Mouse (Mus musculus): Measurements from ENCODE around the gene Lrp6.

Lrp6 gene

GRCm38 (mm10) chr6:134529340-134529739, 37.4 kb downstream of the Lrp6 start:
- no peak for DNase-seq

GRCm38 (mm10) chr6:134528396-134528795, 38.4 kb downstream of the Lrp6 start:
- DNase-seq: no peak

GRCm38 (mm10) chr6:134527596-134528128, 39.1 kb downstream of the Lrp6 start:
- DNase-seq: peak; percentile 31

- DNase-seq: no peak
These were observed 39.8 kb downstream of the Lrp6 start for GRCm38 (mm10) chr6:134526821-134527595.

- DNase-seq: no peak
These were observed 40.5 kb downstream of the Lrp6 start for GRCm38 (mm10) chr6:134526275-134526674.

GRCm38 (mm10) chr6:134521411-134521810, 45.4 kb downstream of the Lrp6 start:
- DNase-seq: peak; percentile 54

- no peak for DNase-seq
These were observed 45.9 kb downstream of the Lrp6 start for GRCm38 (mm10) chr6:134520821-134521220.

GRCm38 (mm10) chr6:134518450-134518849, 48.3 kb downstream of the Lrp6 start:
- DNase-seq: no peak

GRCm38 (mm10) chr6:134517141-134517540, 49.6 kb downstream of the Lrp6 start:
- DNase-seq: no peak

GRCm38 (mm10) chr6:134515416-134515815, 51.3 kb downstream of the Lrp6 start:
- no peak for DNase-seq

- DNase-seq: no peak
These were observed 52.8 kb downstream of the Lrp6 start for GRCm38 (mm10) chr6:134513896-134514510.

GRCm38 (mm10) chr6:134513011-134513410, 53.8 kb downstream of the Lrp6 start:
- DNase-seq: no peak

- DNase-seq: no peak
These were observed 54.3 kb downstream of the Lrp6 start for GRCm38 (mm10) chr6:134512478-134512877.

GRCm38 (mm10) chr6:134511118-134511517, 55.6 kb downstream of the Lrp6 start:
- no peak for DNase-seq

GRCm38 (mm10) chr6:134510280-134510679, 56.5 kb downstream of the Lrp6 start:
- DNase-seq: no peak

GRCm38 (mm10) chr6:134509731-134510226, 57.0 kb downstream of the Lrp6 start:
- no peak for DNase-seq

- DNase-seq: no peak
These were observed 61.9 kb downstream of the Lrp6 start for GRCm38 (mm10) chr6:134504866-134505265.

GRCm38 (mm10) chr6:134502335-134502734, 64.4 kb downstream of the Lrp6 start:
- no peak for DNase-seq

- no peak for DNase-seq
These were observed 66.2 kb downstream of the Lrp6 start for GRCm38 (mm10) chr6:134500381-134501162.

- no peak for DNase-seq
These were observed 67.7 kb downstream of the Lrp6 start for GRCm38 (mm10) chr6:134499089-134499488.

- no peak for DNase-seq
These were observed 68.2 kb downstream of the Lrp6 start for GRCm38 (mm10) chr6:134498518-134498917.

- DNase-seq: no peak
These were observed 71.7 kb downstream of the Lrp6 start for GRCm38 (mm10) chr6:134494828-134495698.
